Mouse (Mus musculus) urinary bladder, postnatal 25 days (tissue): ENCODE data around the gene Sox6.

Experiments
- DNase-seq: peaks from one replicate; pipeline ENCODE4 v3.0.0; 2022; ENCODE audit warnings: low spot score

The Sox6 gene

DNA sequence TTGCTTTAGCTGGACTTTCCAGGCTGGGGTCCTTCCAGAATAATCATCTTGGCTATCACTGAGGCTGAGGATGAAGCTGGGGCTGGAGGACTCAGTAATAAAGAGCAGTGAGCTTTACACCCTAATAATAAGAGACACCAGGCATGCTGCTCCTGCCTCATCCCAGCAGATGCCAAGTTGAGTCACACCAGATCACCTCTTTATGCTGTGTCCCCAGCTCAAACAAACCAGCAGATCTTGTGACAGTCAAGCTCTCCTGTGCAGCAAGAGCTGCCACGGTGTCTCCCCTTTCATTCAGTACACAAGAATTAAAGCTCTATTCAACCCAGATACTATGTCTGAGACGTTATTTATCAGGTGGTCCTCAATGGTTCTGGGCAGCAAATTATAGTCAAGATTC is 560.8 kb downstream of the Sox6 start:
- no peak for DNase-seq

DNA sequence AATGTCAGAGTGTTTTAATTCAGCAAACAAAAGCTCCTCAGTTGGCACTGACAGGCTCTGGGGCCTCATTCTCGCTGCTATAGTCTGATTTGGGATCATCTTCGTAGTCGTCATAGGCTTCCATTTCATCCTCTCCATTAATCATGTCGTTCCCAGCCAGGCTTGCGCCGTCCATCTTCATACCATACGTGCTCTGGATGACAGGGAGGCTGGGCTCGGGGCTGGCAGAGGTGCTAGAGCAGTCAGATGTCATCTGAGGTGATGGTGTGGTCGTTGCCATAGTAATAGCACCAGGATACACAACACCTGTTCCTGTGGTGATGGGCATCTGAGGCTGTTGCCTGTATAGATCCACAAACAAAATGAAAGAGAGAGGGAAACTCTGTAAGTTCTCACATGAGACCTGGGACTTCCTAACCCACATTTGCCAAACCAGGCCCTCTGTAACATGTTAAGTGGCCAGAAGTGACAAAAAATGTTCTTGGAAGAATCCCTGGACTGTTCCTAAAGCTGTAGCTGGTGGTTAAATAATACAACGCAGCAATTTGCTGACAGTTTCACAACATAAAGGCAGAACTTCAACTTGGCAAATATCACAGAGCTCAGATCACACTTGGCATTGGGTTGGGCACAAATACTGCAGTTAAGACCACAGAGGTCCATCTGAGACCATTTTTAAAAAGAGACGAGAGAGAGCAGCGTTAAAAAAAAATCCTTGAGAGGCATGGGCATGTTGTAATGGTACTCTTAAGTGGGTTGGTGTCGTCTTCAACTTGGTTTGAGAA is 561.5 kb downstream of the Sox6 start:
- DNase-seq = no peak

DNA sequence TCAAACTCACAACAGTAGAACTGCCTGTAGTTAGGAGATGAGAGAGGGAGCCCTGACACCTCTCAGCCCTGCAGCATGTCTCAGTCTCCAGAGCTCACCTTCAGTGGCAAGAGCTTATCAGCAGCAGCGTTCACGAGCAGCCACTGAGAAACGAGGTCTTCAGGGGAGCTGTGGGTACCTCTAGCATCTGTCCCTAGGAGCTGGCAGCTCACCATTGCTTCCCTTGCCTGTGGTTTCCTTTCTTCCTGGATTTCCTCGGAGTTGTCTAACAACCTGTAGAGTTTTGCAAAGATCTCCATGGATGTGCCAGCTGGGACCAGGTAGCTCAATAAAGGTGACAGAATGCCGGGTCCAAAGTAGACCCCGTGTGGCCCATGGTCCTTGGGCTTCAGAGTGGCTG is 563.4 kb downstream of the Sox6 start:
- no peak for DNase-seq

DNA sequence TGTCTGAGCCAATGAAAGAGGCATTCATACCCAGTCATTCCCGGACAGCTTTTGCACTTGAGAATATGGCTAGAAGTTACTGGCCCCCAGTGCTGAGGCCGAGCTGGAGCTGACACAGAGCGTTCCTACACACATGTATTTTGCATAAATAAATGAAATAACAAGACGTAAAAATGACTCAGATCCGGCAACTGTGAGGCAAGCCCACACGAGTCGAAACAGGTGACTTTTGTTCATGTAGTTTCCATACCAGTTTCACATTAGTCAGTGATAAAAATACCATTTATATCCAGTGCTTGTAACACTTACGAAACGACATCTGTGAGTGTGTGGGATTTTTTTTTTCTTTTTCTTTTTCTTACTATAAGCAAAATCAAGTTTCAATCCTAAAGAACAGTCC is 564.5 kb downstream of the Sox6 start:
- peak; percentile 14 for DNase-seq

DNA sequence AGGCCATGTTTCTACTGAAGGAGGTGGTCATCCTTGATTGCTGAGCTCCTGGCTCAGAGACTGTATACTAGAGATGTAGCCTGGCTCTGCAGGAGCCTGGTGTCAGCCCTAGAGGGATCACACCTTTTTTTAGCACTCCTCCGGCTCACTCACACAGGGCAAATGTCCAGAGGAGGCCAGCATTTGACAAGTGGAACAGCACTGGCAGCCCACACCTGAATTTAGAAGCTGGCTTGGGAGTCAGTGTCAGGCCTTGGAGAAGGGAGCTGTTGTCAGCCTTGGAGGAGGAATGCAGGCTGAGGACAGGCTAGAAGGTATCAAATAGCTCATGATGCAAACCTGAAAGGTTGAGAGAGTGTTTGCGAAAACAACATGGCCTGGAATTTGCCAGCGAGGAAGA is 565.7 kb downstream of the Sox6 start:
- DNase-seq = no peak

DNA sequence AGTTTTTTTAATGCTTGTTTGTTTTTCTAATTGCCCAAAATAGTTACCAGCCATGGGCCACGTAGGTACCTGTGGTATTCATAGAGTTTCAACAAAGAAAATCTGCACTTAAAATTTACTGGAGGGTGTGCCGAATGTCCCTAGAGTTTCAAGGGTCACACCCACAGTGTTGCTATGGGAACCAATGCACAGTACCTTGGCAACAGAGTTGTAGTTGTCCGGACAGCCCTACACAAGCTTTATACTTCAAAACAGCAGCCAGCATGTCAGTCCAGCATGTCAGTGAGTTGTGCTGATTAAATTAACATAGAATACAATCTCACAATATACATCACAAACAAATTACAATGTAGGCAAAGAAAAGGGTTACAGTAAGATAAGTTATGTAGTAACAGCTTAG is 567.1 kb downstream of the Sox6 start:
- DNase-seq = no peak

DNA sequence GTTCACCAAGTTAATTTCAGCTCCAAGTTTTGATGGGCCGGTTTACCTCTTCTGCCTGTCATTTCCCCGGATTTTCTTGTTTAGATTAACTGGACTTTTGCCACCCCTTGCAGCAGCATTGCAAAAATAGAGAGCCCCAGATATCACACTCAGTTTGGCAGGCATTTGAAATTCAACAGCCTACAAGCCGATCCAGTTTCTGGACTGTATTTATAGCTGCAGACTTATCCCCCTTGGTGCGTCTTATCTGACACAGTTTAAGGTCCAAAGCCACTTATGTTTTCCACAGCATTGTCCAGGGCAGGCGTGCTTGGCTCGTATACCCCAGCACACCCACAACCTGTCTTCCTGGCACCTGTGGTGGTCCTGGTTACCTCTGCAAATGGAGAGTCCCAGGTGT is 571.8 kb downstream of the Sox6 start:
- DNase-seq = no peak

DNA sequence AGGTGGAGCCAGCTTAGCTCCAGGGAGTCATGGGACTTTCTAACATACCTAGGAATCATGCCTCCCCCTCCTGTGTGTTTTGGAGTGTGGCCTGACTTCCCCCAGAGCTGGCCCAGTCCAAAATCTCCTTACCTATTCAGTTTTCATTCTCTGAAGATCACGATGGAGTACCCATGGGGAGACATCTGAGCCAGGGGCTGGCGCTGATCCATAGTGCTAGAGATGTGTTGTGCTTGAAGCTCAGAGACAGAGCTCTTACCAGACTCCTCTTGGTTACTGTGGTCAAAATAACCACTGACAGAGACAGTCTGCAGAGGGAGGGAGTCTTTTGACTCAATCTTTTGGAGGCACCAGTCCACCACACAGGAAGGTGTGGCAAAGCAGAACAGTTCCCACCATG is 575.2 kb downstream of the Sox6 start:
- no peak for DNase-seq

DNA sequence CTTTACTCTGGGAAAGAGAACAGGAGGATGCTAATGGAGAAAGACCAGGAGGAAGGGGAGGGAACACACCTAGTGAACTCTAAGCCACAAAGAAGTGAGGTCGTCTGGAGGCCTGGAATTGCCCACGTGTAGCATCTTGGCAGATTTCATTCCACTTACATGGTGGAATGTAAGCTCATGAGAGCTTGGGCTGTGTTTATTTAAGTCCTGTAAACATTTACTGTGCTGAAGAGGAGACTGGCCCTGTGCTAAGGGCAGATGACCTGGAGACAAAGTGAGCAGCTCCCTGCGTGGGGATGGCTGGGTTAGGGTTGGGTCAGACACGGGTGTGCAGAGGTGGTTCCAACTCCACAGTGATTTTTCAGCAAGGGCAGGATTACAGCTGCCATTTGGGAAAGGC is 576.3 kb downstream of the Sox6 start:
- no peak for DNase-seq

DNA sequence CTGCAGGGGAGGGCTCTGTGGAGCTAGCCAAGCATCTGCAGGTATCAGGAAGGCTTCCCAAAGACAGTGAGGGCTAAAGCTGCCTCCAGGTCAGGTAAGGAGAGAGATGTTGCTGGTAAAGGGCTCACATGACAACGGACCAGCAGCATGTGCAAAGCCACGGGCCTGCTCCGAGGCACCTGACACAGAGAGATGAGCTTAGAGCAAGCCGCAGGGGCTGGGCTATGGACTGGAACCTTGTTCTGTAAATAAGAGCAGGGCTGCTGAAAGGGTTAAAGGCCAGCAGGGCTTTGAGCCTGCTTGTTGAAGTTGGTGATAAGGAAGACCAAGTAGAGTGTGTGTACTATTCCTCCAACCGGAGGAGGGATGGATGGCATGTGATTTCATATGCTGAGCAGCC is 583.6 kb downstream of the Sox6 start:
- no peak for DNase-seq

DNA sequence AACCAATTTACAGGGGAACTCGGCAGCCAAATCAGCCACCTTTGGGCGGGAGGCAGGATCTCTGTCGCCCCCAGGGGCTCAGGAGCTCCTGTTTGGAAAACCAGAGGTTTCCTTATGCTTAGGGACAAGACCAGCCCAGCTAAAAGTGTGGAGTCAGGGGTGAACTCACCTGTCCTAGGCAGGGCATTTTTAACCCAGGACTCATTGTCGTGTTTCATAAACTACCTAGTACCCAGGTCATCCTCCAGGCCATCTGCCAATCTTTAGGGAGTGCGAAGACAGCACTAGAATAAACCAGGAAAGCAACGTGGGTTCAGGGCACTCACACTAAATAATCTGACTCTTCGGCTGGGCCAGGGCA is 584.9 kb downstream of the Sox6 start:
- no peak for DNase-seq

DNA sequence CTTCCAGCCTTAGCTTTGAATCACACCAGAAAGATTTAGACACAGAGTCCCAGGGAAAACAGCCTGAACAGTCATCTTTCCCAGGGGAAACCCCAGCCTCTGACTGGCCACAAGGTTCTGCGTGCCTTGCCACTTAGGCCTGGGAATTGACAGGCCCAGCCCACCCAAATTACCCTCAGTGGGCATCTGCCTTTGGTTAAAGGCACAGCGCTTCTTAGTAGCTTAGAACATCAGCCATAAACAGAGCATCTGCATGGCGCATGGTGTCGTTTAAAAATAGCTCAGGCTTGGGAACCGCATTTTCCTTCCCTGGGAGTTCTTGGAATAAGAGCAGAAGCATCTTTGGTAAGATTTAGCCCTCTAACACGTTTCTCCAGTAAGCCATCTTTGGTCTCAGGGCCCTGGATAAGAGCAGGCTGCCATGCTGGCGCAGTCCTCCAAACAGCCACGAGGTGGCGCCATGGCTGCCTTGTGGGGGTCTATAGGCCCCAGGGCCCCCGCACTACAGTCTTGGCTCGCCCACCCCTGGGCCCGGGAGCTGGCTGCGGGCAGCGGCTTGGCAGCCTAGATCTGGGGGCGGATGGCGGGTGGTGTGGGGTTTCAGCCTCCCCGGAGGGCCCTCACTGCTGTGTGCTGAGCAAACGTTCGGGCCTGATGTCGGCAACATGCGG is 585.4 kb downstream of the Sox6 start:
- DNase-seq = no peak

DNA sequence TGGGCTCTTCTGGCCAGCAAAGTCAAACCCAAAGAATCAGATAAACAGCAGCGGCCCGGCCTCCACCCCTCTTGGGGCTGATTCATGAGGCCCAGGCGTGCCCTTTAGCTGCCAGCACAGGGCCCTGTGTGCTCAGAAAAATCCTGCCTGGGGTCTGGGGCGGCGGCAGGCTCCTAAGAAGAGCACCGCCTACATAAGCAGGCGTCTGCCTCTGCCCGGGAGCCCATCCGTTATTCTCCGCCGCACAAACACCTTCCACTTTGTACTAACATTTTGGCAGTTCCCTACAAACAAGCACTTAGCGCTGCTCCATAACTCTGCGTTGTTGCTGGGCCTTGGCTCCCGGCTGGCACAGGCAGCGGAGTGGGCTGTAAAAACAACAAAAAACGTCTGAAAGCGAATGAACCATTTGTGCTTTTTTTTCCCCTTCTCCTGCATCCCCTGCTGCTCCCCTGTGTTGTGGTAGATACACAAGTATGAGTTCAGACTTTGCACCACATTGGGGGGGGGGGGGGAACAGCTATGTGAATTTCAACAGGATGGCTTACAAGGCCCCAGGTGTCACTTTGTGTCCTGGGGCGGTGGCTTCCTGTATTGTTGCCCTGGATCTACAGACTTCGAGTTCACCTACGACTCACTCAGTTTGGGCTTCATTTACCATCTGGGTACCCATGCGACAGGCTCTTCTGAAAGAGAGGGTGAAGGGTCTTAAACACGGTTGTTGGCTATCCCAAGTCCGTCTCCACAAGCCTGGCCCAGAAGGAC is 588.0 kb downstream of the Sox6 start:
- DNase-seq = no peak

DNA sequence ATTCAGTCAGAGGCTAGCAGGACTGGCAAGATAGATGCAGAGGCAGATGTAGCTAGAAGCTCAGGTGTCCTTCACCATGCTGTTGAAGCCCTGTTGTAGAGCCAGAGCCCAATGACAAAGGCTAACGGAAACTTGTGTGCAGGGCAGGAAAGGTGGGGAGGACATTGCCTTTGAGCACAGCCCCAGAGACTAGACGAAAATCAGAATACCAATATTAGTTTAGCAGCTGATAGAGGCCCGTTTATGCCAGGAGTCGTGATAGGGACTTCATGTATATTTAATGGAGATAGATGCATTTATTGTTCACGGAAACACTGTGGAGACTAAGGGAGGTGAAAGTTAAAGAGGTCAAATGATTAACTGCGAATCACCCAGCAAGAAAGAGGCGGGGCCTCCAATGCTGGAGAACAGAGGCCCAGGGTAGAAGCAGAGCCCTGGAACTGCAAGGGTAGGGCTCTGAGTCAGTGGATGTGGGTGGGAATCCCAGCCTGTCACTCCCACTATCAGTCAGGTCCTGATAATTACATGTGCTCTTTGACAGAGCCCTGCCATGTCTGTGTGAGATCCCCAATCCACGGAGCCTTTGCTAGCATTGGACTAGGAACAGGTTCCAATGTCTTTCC is 590.1 kb downstream of the Sox6 start:
- DNase-seq = no peak

DNA sequence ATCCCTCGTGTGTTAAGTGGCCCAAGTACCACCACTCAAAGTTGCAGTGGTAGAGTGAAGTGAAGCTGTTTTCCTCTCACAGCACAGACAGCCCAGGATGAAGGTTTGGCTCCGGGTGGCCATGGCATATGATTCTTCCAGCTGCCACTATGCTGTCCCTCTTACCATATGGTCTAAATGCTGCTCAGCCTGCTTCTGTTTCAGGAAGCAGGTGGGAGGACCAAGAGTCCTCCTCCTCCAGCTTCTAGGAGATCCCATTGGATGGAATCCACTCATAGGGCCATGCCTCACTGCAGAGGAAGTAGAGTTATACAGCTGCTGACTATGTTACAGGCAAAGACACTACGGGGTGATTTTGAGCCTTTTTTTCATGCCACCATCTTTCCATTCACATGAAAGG is 591.5 kb downstream of the Sox6 start:
- no peak for DNase-seq

DNA sequence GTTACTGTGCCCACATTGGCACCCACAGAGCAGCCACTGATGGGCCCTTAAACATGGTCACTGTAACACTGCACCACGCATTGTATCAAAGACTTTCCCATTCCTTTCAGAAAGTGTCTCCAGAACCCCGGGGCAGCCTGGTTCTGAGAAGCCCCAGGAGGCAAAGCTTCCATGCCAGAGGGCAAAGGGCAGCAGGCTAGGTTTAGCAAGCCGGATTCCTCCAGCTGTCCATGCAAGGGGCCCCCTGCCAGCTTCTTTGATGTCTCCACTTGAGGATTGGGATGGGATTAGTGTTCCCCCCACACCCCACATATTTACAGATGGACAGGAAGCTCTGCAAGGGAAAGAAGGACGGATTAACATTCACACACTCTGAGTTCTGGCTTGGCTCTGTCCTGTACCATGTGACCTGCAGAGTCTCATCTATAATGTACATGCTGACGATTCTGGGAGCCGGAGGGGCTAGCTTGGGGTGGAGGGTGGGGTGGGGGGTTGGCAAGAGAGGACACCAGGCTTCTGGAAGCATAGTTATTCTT is 592.0 kb downstream of the Sox6 start:
- no peak for DNase-seq

DNA sequence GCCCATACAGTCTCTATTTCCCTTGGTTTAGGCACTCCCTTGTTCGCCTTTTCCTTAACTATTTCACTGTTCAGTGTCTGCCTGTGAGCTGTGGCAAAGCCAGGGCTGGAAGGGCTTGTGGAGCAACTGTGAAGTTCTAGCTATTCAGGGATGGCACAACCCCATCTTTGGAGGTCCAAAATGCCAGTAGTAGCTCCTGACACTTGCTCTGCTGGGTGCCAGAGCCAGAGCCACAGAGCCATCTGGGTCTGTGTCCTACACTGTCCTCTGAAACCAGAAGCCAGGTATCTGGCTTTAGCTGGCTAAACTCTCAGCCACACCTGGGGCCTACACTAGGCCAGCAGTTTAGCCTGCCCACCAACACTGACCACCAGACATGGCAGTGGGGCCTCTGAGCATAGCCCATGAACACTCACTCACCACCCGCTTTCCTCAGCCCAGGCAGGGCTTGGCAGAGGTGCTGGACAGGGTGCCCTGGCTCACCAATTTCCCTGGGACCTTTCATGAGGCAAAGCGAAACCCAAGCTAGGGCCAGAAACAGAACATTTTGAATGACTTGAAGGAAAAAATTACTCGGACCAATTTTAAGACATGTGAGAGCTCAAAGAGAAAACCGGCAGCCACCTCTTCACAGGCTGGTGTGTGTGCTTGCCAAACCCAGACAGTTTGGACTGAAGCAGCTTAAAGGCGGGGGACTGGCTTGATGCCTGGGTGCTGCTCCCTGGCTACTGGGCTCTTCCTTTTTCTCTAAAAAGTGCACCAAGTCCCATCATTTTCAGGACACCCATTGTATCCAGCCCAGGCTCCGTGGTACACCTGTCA is 612.2 kb downstream of the Sox6 start:
- DNase-seq = no peak

DNA sequence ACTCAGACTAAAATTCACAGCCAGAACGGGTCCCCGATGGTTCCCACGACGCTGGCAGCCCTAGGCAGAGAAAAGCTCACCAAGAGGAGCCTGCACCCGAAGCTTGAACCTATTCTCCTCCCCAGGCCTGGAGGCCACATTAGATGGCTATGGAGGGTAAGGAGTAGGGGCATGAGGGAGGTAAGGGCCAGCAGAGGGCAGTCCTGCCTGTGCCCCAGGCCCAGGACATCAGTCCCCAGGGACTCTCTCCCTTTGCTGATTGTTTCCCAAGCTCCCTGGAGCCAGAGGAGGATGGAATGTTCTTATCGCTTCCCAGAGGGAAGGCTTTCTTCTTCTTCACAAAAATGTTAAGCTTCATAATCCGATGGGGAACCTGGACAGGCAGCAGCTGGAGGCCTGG is 615.8 kb downstream of the Sox6 start:
- no peak for DNase-seq

DNA sequence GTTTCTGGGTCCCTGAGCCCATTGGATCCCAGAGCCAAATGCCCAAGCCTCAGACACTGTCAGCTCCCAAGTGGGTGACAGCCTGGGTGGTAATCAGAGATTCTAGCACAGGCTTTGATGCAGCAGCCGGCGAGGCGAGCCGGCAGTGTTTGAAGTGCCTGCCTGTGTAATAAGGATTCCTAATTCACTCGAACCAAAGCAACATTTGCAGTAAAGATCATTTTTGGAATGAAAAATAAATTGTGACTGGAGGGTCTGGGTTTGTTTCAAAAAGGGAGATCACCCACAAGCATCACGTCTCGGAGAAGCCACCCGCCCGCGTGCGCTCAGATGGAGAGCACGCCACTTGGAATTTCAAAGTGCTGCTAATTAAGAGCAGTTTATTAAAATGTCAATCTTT is 617.6 kb downstream of the Sox6 start:
- no peak for DNase-seq
